Mouse (Mus musculus): ENCODE measurements at regions not wholly inside any gene's neighbourhood (a gene's known extent, or its start where the extent isn't known, plus 50 kb on each side); places are given as distances from the start of the nearest gene placed in this dataset.

GRCm38 (mm10) chr16:21315751-21316151, 107.2 kb upstream of the Vps8 start:
- Histone ChIP-seq H3K79me2 (ENCODE audit: control insufficient read depth, insufficient read depth) (no peaks in the 10 kb centered on the region), H3K79me3 (ENCODE audit: low read depth) (no peaks in the 10 kb centered on the region), H3ac (ENCODE audit: control insufficient read depth, insufficient read length, low read depth) (no peak overlapping the region), H3K4me3 (ENCODE audit: insufficient read depth, poor library complexity, severe bottlenecking) (no peak overlapping the region), H3K36me3 (ENCODE audit: control insufficient read depth, insufficient read depth) (no peaks in the 10 kb centered on the region), H3K27me3 (ENCODE audit: control insufficient read depth, insufficient read depth, insufficient read length) (no peaks in the 10 kb centered on the region)
- TF ChIP-seq MAX (IDR thresholded peaks at IDR 0.05) (no peak), FOSL1 (IDR thresholded peaks at IDR 0.05; ENCODE audit: insufficient read depth, low read length, poor library complexity, severe bottlenecking) (no peak), USF1 (IDR thresholded peaks at IDR 0.05; ENCODE audit: low read depth) (no peak), MYOG (IDR thresholded peaks at IDR 0.05; ENCODE audit: control insufficient read depth, extremely low read depth, insufficient read length) (no peak), CTCF (IDR thresholded peaks at IDR 0.05; ENCODE audit: control insufficient read depth, insufficient read depth, insufficient read length) (no peak), CEBPB (IDR thresholded peaks at IDR 0.05; ENCODE audit: low read depth) (no peak), MYOD1 (IDR thresholded peaks at IDR 0.05; ENCODE audit: control insufficient read depth, insufficient read length, low read depth) (no peak)

DNA sequence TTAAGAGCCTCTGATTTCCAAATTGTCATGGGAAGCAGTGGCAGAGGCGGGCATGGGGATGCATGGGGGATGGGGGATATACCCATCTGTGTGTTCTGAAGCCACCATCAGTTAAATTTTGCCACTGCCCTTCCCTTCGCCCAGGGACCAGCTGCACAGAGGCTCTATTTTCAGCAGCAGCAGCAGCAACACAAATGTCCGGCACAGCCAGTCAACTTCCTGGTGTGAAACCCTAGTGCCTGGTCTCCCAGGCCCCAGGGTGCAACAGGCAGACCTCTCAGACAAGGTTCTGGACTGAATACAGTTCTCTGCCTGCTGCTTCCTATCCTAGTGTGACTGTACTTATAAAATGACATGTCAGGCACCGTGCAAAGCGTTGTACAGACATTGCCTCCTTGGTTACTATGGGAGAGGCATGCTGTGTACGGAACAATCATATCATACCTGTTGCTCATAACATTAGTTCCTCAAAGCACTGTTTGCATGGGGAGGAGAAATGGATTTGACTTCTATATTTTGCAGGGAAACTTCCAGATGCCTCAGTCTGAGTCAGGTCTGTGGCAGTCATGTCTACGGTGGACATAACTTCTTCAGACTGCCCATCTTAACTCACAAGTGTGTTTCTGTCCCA, 104.8 kb upstream of the Vps8 start:
- TF ChIP-seq CTCF (IDR thresholded peaks at IDR 0.05; ENCODE audit: control insufficient read depth, insufficient read depth, insufficient read length): no peak
- no peak for TF ChIP-seq MYOG (IDR thresholded peaks at IDR 0.05; ENCODE audit: control insufficient read depth, extremely low read depth, insufficient read length)
- TF ChIP-seq MYOD1 (IDR thresholded peaks at IDR 0.05; ENCODE audit: control insufficient read depth, insufficient read length, low read depth): no peak
- no peak for TF ChIP-seq FOSL1 (IDR thresholded peaks at IDR 0.05; ENCODE audit: insufficient read depth, low read length, poor library complexity, severe bottlenecking)
- TF ChIP-seq MAX (IDR thresholded peaks at IDR 0.05): no peak
- no peak for TF ChIP-seq CEBPB (IDR thresholded peaks at IDR 0.05; ENCODE audit: low read depth)
- TF ChIP-seq USF1 (IDR thresholded peaks at IDR 0.05; ENCODE audit: low read depth): no peak
- no peaks in the 10 kb centered on the region for H3K36me3 ChIP-seq (ENCODE audit: control insufficient read depth, insufficient read depth)
- H3K79me3 ChIP-seq (ENCODE audit: low read depth): no peaks in the 10 kb centered on the region
- no peak overlapping the region for H3ac ChIP-seq (ENCODE audit: control insufficient read depth, insufficient read length, low read depth)
- H3K79me2 ChIP-seq (ENCODE audit: control insufficient read depth, insufficient read depth): no peaks in the 10 kb centered on the region
- H3K4me3 ChIP-seq (ENCODE audit: insufficient read depth, poor library complexity, severe bottlenecking): no peak overlapping the region
- H3K27me3 ChIP-seq (ENCODE audit: control insufficient read depth, insufficient read depth, insufficient read length): no peaks in the 10 kb centered on the region

DNA sequence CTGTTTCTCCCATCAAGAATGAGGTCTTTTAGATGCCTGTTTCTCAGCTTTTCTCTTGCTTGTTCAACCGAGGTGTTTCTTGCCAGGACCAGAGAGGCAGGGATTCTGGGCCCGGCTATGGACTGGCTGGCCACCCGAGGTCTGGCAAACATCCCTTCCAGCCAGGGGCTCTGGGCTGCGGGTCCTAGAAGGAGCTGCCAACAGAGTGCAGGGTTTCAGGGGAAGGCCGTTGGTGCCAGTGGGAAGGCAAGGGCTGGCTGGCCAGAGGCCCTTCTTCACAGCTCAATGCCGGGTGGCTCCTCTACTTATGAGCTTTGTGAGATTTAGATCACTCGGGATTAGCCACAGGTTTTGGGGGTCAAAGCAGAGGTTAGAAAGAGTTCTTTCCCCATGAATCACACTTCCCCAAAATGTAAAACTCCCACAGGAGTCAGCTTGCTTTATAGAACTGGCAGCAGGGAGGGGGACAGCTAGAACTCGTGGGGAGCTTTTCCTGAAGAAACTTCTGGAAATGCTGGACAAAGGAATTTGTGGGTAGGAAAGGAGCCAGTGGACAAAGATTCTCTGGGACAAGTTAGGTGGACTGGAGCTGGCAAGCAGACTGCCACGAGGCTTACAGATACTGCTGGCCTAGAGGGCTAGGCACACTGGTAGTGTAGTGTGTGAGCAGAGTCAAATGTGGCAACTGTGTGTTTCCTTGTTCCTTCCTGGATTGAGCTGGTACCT, 104.1 kb upstream of the Vps8 start:
- H3K36me3 ChIP-seq (ENCODE audit: control insufficient read depth, insufficient read depth): no peaks in the 10 kb centered on the region
- H3ac ChIP-seq (ENCODE audit: control insufficient read depth, insufficient read length, low read depth): no peak overlapping the region

GRCm38 (mm10) chr16:21320284-21320683, 102.6 kb upstream of the Vps8 start:
- Histone ChIP-seq H3K4me3 (ENCODE audit: insufficient read depth, poor library complexity, severe bottlenecking) (no peak overlapping the region), H3K79me2 (ENCODE audit: control insufficient read depth, insufficient read depth) (no peaks in the 10 kb centered on the region), H3ac (ENCODE audit: control insufficient read depth, insufficient read length, low read depth) (no peak overlapping the region), H3K27me3 (ENCODE audit: control insufficient read depth, insufficient read depth, insufficient read length) (no peaks in the 10 kb centered on the region), H3K36me3 (ENCODE audit: control insufficient read depth, insufficient read depth) (no peaks in the 10 kb centered on the region), H3K79me3 (ENCODE audit: low read depth) (no peaks in the 10 kb centered on the region)
- TF ChIP-seq MYOG (IDR thresholded peaks at IDR 0.05; ENCODE audit: control insufficient read depth, extremely low read depth, insufficient read length): no peak
- no peak for TF ChIP-seq MYOD1 (IDR thresholded peaks at IDR 0.05; ENCODE audit: control insufficient read depth, insufficient read length, low read depth)
- TF ChIP-seq CEBPB (IDR thresholded peaks at IDR 0.05; ENCODE audit: low read depth): no peak
- TF ChIP-seq FOSL1 (IDR thresholded peaks at IDR 0.05; ENCODE audit: insufficient read depth, low read length, poor library complexity, severe bottlenecking): no peak
- TF ChIP-seq CTCF (IDR thresholded peaks at IDR 0.05; ENCODE audit: control insufficient read depth, insufficient read depth, insufficient read length): no peak
- no peak for TF ChIP-seq USF1 (IDR thresholded peaks at IDR 0.05; ENCODE audit: low read depth)
- TF ChIP-seq MAX (IDR thresholded peaks at IDR 0.05): no peak

More for the DNA sequence above, 104.1 kb upstream of the Vps8 start:
- Histone ChIP-seq H3K4me3 (ENCODE audit: insufficient read depth, poor library complexity, severe bottlenecking) (no peak overlapping the region), H3K79me3 (ENCODE audit: low read depth) (no peaks in the 10 kb centered on the region), H3K27me3 (ENCODE audit: control insufficient read depth, insufficient read depth, insufficient read length) (no peaks in the 10 kb centered on the region), H3K79me2 (ENCODE audit: control insufficient read depth, insufficient read depth) (no peaks in the 10 kb centered on the region)
- TF ChIP-seq FOSL1 (IDR thresholded peaks at IDR 0.05; ENCODE audit: insufficient read depth, low read length, poor library complexity, severe bottlenecking) (no peak), MYOD1 (IDR thresholded peaks at IDR 0.05; ENCODE audit: control insufficient read depth, insufficient read length, low read depth) (no peak), USF1 (IDR thresholded peaks at IDR 0.05; ENCODE audit: low read depth) (no peak), CEBPB (IDR thresholded peaks at IDR 0.05; ENCODE audit: low read depth) (no peak), MYOG (IDR thresholded peaks at IDR 0.05; ENCODE audit: control insufficient read depth, extremely low read depth, insufficient read length) (no peak), CTCF (IDR thresholded peaks at IDR 0.05; ENCODE audit: control insufficient read depth, insufficient read depth, insufficient read length) (no peak), MAX (IDR thresholded peaks at IDR 0.05) (no peak)

GRCm38 (mm10) chr16:21321188-21322070, 101.5 kb upstream of the Vps8 start:
- no peak for TF ChIP-seq CTCF (IDR thresholded peaks at IDR 0.05; ENCODE audit: control insufficient read depth, insufficient read depth, insufficient read length)
- TF ChIP-seq USF1 (IDR thresholded peaks at IDR 0.05; ENCODE audit: low read depth): no peak
- TF ChIP-seq FOSL1 (IDR thresholded peaks at IDR 0.05; ENCODE audit: insufficient read depth, low read length, poor library complexity, severe bottlenecking): no peak
- no peak for TF ChIP-seq MYOD1 (IDR thresholded peaks at IDR 0.05; ENCODE audit: control insufficient read depth, insufficient read length, low read depth)
- TF ChIP-seq MAX (IDR thresholded peaks at IDR 0.05): no peak
- no peak for TF ChIP-seq MYOG (IDR thresholded peaks at IDR 0.05; ENCODE audit: control insufficient read depth, extremely low read depth, insufficient read length)
- TF ChIP-seq CEBPB (IDR thresholded peaks at IDR 0.05; ENCODE audit: low read depth): no peak
- Histone ChIP-seq H3ac (ENCODE audit: control insufficient read depth, insufficient read length, low read depth) (no peak overlapping the region), H3K79me2 (ENCODE audit: control insufficient read depth, insufficient read depth) (no peaks in the 10 kb centered on the region), H3K27me3 (ENCODE audit: control insufficient read depth, insufficient read depth, insufficient read length) (no peaks in the 10 kb centered on the region), H3K36me3 (ENCODE audit: control insufficient read depth, insufficient read depth) (no peaks in the 10 kb centered on the region), H3K4me3 (ENCODE audit: insufficient read depth, poor library complexity, severe bottlenecking) (no peak overlapping the region), H3K79me3 (ENCODE audit: low read depth) (no peaks in the 10 kb centered on the region)

Measured in C2C12 (cell line).